Mouse (Mus musculus) yolk sac, embryonic 10.5 days (tissue): ENCODE data around the gene Usp29.
"Not testable (repeated sequence)": the region's sequence is repeated elsewhere in the genome, so short reads cannot be mapped to it uniquely, and the experiment has no call there.

Experiments used
- DNase-seq: peaks from one replicate; pipeline ENCODE4 v3.0.0-alpha.2; 2017; ENCODE audit warnings: low spot score

Usp29 gene

DNA sequence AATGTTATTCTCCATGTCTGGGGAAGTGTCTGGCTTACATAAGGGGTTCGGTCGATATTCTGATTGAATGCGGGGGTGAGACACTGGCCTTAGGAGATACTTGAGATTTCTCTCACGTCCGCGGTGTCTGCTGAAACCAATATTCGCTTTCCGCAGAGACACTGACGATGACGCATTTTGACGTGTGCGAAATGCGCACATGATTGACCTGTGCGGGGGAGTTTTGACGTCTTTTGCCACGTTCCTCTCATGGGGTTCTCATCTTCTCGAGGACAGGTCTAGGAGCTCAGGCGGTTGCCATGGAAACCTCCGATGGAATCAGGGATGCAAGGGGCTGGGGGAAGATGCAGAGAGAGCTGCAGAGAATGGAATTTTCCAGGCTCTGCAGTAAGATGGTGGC is 144.1 kb downstream of the Usp29 start:
- DNase-seq = no peak

DNA sequence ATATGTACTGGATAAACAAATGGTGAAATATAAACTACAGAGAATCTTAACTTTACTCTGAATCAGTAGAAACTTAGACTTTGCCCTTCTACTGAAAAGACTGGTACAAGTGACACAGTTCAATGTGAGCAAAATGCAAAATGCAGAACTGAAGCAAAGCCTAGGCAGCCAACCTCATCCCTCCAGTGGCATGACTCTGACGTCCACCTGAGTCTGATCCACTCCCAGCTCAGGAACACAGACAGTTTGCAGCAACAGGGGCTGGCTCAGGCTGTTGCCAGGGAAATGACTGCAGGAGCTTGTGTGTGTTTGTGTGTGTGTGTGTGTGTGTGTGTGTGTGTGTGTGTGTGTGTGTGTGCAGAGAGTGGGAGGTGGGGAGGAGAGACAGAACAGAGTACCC is 147.8 kb downstream of the Usp29 start:
- no peak for DNase-seq

DNA sequence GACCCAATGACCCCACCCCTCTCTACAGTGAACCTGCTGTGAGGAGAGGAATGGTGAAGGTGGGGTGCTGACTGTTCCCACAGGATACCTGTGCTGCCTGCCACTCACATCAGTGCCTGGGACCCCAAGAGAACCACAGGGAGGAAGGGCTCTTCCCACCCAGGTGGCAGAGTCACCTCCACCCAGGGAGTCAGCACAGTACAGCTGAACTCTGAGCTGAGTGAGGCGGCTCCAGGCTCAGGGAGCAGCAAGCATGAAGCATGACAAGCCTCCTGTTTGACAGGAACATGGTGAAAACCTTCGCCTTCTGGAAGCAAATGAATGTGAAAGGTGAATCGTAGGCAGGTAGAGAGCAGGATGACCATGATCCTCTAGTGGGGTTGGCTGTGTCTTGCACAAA is 148.5 kb downstream of the Usp29 start:
- DNase-seq = not testable (repeated sequence)

DNA sequence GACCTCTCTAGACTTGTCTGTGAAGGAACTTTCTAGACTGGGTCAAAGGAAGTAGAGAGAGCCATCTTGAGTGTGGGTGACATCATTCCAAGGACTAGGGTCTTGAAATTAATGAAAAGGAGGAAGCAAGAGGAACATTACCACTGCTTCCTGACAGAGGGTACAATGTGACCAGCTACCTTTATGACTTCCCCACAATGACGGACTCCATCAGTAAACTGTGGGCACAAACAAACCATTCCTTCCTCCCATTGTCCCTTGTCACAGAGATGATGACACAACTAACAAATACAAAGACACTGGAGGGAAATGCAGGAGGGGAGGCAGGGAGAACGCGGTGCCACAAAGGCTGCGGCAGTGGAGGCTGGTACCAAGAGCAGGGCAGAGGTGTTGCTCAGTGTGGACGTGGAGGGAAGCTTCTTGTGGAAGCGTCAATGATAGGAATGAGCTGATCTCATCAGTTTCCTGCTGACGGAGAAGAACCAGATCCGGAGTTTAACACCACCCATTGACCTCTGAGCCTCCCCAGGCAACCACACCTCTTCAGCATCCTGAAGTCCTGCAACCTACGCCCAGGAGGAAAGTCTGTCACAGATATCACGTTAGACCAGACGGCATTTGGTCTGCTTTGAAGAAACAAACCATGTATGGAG is 149.3 kb downstream of the Usp29 start:
- DNase-seq = peak; percentile 85

DNA sequence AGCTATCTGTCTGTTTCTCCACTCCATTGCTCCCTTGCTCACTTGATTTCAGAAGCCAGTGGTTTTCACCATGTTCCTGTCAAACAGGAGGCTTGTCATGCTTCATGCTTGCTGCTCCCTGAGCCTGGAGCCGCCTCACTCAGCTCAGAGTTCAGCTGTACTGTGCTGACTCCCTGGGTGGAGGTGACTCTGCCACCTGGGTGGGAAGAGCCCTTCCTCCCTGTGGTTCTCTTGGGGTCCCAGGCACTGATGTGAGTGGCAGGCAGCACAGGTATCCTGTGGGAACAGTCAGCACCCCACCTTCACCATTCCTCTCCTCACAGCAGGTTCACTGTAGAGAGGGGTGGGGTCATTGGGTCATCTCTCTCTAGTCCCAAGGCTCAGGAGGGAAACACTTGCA is 150.5 kb downstream of the Usp29 start:
- DNase-seq = not testable (repeated sequence)

DNA sequence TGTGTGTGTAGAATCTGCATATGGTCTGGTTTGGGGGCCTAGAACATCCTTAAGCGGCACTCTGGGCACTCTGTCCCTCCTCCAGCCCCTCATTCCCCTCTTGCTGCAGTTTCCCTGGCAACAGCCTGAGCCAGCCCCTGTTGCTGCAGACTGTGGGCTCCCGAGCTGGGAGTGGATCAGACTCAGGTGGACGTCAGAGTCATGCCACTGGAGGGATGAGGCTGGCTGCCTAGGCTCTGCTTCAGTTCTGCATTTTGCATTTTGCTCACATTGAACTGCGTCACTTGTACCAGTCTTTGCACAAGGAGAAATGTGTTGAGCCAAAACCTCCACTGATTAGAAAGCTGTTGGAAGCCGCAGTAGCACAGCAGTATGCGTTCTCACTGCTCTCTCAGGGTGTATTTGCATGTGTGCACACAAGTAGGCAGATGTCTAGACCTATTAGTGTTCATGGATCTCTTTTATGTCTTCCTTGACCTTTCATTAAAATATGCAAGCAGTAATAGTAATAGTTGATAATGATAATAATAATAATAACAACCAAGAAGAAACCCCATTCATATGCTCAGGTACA is 151.2 kb downstream of the Usp29 start:
- DNase-seq = no peak

DNA sequence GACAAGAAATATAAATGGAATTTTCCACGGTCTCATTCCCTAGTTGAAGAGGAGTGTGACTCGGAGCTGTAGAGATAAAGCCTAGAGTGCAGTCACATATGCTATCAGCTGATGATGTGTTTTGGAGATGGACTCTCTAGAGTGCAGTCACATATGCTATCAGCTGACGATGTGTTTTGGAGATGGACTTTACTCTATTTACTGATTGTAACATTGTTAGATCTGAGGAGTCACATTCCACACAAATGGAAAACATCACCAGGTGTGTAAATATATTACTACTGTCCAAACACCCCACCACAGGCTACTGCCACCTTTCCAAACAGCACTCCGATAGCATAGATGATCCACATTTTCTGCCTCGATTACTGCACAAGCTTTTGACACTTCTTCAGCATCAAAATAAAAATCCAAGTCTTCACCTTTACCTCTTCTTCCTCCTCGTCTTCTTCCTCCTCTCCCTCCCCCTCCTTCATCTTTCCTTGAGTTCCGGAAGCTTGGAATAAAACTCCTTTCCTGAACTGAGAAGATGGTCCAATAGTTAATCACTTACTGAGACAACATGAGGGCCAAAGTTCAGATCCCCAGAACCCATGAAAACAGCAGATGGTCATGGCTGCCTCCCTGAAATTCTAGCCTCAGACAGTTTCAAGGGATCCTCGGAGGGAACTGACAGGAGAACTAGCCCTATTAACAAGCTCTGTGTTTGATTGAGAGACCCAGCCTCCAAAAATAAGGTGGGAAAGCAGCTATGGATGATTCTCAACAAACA is 153.2 kb downstream of the Usp29 start:
- peak; percentile 82 for DNase-seq

DNA sequence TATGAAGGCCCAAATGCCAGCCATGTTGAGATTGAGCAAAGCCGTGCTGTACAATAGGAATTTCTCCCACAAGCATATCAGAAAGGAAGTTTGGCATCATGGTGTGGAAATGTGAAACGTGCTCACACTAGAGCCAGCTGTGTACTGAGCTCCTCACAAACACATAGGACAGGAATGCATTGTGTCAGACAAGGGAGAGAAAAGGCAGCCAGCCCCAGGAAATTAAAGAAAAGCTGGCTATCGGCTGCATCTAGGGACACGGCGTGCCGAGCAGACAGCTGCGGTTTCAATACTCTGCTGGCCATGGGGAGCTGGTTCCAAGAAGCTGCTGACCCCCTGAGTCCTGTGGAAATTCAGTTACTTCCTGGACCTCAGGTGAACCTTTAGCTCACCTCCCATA is 155.0 kb downstream of the Usp29 start:
- DNase-seq = no peak

DNA sequence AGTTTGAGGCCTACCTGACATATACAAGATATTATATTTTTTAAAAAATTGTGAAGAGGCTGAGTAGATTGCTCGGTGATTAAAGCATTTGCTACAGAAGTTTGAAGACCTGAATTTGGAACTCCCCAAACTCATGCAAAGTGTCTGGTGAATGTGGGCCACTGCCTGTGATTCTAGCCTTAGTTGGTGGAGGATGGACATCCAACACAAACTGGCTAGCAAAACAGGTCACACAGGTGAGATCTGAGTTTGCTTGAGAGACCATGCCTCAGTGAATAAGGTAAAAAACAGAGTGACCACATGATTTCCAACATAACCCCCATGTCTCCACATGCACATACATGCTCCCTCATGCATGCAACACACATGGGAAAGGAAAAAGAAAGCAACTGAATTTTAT is 156.5 kb downstream of the Usp29 start:
- no peak for DNase-seq

DNA sequence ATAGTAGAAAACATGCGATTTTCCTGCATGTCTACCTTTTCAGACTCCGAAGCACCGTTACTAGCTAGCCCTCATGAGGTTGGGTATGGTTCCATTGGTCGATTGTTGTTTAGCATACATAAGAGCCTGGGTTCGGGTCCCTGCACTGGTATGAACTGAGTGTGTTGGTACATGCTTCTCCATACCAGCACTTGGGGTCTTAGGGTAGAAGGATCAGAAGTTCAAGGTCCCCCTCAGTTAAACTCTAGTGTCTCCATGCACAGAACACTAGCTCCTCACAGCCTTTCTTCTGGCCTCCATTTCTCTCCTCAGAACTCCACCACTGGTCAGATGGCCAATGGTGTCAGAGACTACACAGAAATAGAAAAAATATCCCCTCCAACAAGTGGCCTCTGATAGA is 159.5 kb downstream of the Usp29 start:
- no peak for DNase-seq

DNA sequence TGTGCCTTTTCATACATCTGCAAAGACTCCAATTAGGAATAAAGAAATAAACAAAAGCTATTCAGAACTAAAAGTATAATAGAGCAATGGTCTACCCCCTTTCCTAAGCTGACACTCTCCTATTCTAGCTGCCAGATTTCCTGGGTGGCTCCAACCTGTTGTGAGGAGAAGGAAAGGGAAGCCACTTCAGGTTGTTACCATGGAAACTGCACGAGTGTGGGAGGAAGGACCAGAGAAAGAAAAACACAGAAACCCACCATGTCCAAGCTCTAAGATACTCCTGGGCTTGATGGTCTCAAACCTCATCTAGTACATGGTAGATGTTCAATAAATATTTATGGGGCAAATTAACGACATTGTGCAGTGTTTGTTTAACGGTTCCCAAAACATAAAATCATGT is 160.8 kb downstream of the Usp29 start:
- DNase-seq = no peak

DNA sequence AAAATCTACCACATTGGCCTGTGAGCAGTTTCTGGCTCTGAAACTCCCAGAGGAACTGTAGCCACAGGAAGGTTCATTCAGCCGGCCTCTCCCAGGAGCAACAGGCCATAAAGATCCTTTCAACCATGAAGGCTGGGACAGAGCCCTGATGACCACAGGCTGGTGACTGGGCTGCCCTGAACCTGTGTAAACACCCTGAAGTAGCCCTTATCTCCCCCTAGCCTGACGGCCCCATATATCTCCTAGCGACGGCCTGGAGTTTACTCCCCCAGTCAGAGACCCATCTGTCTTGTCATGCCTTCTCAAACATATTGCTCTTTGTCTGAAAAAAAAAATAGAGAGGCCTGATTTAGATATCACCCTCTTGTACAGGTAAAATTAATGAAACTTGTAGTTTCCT is 166.6 kb downstream of the Usp29 start:
- not testable (repeated sequence) for DNase-seq

DNA sequence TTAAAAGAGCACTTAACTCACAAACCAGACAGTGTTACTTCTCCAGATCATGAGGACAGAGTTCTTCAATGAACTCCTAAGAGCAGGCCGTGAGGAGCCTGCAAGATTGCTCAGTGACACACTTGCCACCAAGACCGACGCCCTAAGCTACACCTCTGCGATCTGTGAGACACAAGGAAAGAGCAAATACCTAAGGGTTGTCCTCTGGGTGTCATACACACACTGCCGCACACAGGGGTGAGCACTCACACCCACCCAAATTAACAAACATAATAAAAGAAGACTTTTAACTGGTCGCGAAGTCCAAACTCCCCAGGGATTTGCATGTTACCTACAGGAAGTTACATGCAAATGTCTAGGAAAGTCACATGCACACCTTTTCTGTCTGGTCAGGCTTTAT is 170.3 kb downstream of the Usp29 start:
- DNase-seq = no peak

DNA sequence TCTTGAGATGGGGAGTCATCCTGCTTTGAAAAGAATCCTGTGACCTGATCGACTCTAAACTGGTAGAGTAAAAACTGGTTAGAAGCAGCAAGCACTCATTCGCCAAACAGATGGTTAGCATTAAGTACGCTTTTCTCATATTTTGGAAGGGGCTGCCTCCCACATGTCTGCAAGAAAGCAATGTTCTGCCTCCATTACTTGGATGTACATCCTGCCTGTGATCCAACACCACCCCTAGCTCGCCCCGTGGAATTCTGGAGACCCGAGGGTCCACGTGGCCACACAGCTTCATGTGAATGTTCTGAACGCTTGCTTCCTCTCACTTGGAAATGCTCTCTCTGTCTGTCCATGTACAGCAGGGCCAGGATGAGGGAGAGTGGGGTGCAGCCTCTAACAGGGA is 173.1 kb downstream of the Usp29 start:
- DNase-seq = no peak

DNA sequence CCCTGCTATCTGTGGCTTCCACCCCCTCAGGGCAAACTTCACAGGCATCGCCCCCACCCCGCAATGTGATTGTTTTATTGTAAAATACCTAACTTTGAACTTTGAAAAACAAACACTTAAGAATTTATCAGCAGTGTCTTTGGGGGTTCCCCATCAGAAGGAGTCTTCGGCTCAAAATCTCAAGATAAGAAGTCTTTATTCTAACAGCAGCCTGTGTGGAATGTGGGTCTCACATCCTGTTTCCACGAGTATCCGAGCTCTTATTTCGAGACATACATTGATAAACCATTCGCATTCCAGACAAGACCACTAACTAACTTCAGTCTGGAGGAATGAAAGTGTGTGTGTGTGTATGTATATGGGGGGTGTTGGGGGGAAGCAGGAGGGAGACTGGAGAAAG is 180.1 kb downstream of the Usp29 start:
- no peak for DNase-seq

DNA sequence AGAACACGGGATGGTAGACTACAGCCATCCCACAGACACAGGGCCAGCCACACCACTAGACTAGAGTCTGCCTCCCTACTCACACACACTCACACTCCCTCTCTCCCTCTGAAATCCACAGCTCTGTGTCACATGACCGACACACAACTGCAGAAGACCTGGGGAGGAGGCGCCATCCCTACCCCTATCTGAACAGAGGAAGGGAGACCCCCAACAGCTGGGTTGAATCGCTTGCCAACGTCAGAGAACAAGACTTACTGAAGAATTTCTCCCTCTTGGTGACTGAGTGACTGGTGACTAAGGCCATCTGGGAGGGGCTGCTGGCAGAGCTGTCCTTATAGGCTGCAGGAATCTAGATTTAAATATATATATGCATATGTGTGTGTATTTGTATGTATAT is 181.4 kb downstream of the Usp29 start:
- no peak for DNase-seq

DNA sequence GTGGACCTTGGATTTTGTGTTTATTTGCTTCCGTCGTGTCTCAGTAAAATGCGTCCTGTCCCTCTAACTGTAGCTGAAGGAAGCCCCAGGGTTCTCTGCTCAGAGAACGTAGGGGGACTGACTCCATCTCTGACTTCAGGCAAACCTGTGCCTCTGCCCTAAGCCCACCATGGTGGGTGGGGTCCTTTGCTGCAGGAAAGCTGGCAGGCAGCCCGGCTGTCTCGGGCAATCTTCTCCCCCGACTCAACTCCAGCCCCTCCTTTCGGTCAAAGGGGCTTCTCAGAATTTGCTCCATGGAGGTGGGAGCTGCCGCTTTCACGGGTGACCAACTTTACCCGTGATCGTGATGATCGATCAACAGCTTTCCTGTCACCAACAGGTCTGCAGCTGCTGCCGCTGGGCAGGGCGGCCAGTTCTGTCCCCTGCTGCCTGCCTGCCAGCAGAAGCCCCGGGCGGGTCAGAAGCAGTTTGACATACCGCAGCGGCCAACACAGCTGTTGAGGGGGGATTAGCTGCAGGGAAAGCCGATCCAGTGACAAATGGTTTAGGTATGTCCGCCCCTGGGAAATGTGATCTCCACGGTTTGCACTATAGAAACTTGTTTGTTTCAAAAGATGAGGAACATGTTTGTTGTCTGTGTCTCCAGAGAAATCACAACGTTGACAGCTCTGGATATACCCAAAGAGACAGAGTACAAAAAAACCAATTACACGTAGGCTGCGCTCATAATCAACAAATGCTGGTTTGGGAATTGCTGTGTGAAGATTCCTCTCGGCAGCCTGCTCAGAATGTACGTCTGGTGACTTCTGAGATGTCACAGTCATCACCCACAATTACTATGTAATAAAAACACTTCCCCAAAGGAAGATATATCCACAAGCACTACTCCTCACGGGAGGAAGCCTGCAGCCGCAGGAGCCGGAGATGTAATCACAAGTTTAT is 183.3 kb downstream of the Usp29 start:
- DNase-seq = peak; percentile 78

DNA sequence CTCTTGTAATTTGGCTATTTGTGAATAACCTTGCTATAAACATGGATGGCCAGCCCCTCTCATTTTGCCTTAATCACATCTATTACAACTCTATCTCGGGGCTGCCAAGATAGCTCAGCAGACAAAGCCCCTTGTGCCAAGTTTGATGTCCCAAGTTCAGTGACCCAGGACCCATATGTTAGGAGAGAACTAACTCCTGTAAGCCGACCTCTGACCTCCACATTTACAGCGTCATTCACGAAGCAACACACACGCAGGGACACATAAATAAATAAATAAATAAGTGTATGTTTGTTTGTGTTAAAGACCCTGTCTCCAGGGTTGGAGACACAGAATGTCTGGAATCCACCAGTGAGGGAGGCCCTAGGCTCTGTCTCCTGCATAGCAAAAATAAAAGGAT is 186.7 kb downstream of the Usp29 start:
- no peak for DNase-seq

DNA sequence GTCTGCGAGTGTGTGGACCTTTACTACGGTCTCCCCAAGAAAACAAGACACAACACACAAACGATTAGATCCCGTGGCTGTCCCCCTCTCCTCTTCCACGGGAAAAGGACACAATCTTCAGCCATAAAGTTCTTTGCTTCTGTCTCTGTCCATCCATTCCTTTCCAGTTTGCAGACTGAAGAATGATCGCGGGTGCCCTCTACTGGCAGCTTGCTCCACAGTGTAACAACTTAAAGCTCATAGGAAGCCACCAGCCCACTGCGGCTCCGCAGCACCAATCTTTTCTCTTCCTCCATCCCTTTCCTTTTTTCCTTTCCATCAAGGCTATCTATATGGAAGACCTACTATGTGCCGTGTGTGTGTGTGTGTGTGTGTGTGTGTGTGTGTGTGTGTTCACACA is 187.9 kb downstream of the Usp29 start:
- peak; percentile 84 for DNase-seq

DNA sequence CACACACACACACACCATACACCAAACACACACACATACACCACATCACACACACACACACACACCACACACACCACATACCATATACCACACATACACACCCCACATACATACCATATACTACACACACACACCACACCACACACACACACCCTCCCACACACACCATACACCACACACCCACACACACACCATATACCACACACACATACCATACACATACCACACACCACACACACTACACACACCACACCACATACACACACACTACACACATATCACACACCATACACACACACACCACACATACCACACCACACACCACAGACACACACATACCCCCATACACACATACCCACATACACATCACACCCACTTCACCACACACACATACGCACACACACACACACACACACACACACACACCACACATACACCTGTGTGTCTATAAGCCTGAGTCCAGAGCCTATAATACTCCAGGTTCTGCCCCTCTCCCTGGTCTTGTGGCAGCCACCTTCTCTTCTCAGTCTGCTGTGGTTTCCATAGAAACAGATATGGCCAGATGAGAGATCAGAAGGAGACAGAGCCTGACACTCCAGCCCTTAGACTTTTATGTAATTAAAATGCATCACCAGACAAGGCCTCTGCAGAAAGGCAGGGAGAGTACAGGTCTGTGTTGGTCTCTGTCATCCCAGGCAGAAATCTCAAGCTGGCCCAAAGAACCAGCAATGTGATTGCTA is 188.9 kb downstream of the Usp29 start:
- no peak for DNase-seq

DNA sequence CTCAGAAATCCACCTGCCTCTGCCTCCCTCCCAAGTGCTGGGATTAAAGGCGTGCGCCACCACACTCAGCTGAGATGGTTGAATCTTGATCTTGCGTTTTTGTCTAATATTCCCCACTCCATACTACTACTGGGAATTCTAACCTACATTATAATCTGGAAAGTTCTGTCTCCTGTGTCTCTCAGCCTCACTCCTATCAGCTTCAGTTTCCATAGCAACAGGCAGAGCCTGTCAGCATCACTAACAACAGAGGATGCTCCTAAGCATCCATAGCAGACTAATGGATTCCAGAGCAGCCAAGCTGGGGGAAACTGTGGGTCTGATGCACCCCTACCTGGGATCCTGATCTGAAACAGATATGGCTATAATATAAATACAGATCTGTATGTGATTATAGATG is 193.1 kb downstream of the Usp29 start:
- DNase-seq = no peak
